Mouse (Mus musculus): Measurements from ENCODE around the gene Olfr286. TPM values are rescaled to one million over a fixed set of nuclear protein-coding genes. Genes with fewer than 3 reads are reported as not detected.

The Olfr286 gene
- total RNA-seq, 2 experiments from 2014 or later, result not detected

Other genes starting within 250 kb of the Olfr286 start
- gene Col2a1, start 229.8 kb downstream of the Olfr286 start, total RNA-seq (2021), result 1 to 10 TPM; 1.9 to 3.5 TPM
- gene Pfkm, start 141.9 kb downstream of the Olfr286 start, total RNA-seq (2021), result 1,000 to 10,000 TPM; 2,575 to 2,874 TPM
- 1 to 10 TPM; 6.0 to 8.1 TPM for gene Senp1, start 140.7 kb downstream of the Olfr286 start, total RNA-seq (2021)
- 100 to 1,000 TPM; 107 to 122 TPM for gene Asb8, start 68.8 kb downstream of the Olfr286 start, total RNA-seq (2021)
- gene Ccdc184, start 67.3 kb downstream of the Olfr286 start, total RNA-seq (2021), result not detected
- gene Olfr288, start 38.9 kb downstream of the Olfr286 start, total RNA-seq (2021), result not detected
- not detected for gene Gm44579, start 13.5 kb downstream of the Olfr286 start, total RNA-seq (2021)
- gene Olfr287, start 13.4 kb downstream of the Olfr286 start, total RNA-seq (2021), result not detected
- gene H1fnt, start 22.8 kb upstream of the Olfr286 start, total RNA-seq (2021), result not detected
- 10 to 100 TPM in 1 of 2 experiments, 1 to 10 TPM in 1; 9.7 to 10.3 TPM for gene Zfp641, start 61.7 kb upstream of the Olfr286 start, total RNA-seq (2021)
- not detected for gene Olfr285, start 82.9 kb upstream of the Olfr286 start, total RNA-seq (2021)
- not detected for gene Olfr284, start 106.5 kb upstream of the Olfr286 start, total RNA-seq (2021)
- not detected for gene Olfr283, start 146.5 kb upstream of the Olfr286 start, total RNA-seq (2021)
- not detected for gene Olfr282, start 196.8 kb upstream of the Olfr286 start, total RNA-seq (2021)
- gene Olfr281, start 218.1 kb upstream of the Olfr286 start, total RNA-seq (2021), result not detected
- not detected for gene OR5BS1P, start 235.4 kb upstream of the Olfr286 start, total RNA-seq (2021)
- gene Lalba, start 248.3 kb upstream of the Olfr286 start, total RNA-seq (2021), result not detected

All from gastrocnemius, postnatal 36 days (tissue).